ENCODE assay signal across 23 mouse cellular contexts in genomic region chr2:135073014-135073413, GRCm38 (mm10).
DNase-seq lines count a peak whose midpoint lies in the region; TF ChIP-seq lines count a peak whose summit lies in the region.
"Had no signal": no experiment of that assay in that cellular context is flagged by ENCODE, and none has a peak within 500 bp of the region (broad histone marks: within the 10 kb centered on the region; RNA-seq: fewer than 3 reads in every experiment).

No protein-coding gene starts in this region.

- H3K36me3 ChIP-seq in E14TG2a.4 (ENCODE audit: insufficient read depth, low read length): 0 out of 2 replicates have a peak, but pooled peaks cover 6% of the 10 kb centered on the region
- no peaks in the 10 kb centered on the region for H3K36me3 ChIP-seq in ES-E14 (ENCODE audit: control insufficient read depth, insufficient read depth, low read length, poor library complexity, severe bottlenecking)
- H3K36me3 ChIP-seq: forebrain, embryonic 10.5 days; G1E; heart, embryonic 10.5 days; heart, embryonic 13.5 days; hindbrain, embryonic 12.5 days; hindbrain, embryonic 15.5 days had no signal

- H3K9me3 ChIP-seq in E14TG2a.4 (ENCODE audit: low read length) (no peaks in the 10 kb centered on the region), ES-E14 (ENCODE audit: control insufficient read depth, insufficient read depth, low read depth, low read length) (no peaks in the 10 kb centered on the region)
- H3K9me3 ChIP-seq: forebrain, embryonic 10.5 days; forebrain, embryonic 13.5 days; G1E; heart, embryonic 10.5 days; heart, embryonic 13.5 days; hindbrain, embryonic 12.5 days; hindbrain, embryonic 15.5 days had no signal

- DNase-seq in ES-E14 (ENCODE audit: low read depth, low spot score) (peak; percentile 40), ZHBTc4 (ENCODE audit: low read depth, low spot score) (peak; percentile 78)
- DNase-seq in c-Kit-positive CD71-positive TER-119-positive erythroid progenitor cells, embryonic 14.5 days (ENCODE audit: low spot score): no peak
- DNase-seq in left cerebral cortex, postnatal 14 days (ENCODE audit: low spot score in 2 of 2): no peak
- no peak for DNase-seq in heart, postnatal 36 days
- DNase-seq: adrenal gland, adult 2 months; adrenal gland, postnatal 14 days; cerebellum, adult 18-20 months; cerebellum, adult 9-10 months; cerebellum, postnatal 14 days; gastrocnemius, postnatal 10 days; gastrocnemius, postnatal 36 days; heart, adult 2 months; heart, postnatal 14 days; kidney, adult 2 months had no signal

- intact Hi-C loops in left cerebral cortex, postnatal 14 days (cut with DNase I): no loop called here
- intact Hi-C loops in heart, postnatal 36 days (cut with DNase I): no loop called here

- H3K4me1 ChIP-seq in E14TG2a.4 (replicated peaks; ENCODE audit: low read depth, low read length) (peaks cover 45% of the 10 kb centered on the region), ES-E14 (ENCODE audit: control insufficient read depth in 2 of 2, insufficient read depth in 2 of 2, low read length in 2 of 2, poor library complexity in 1 of 2) (peaks cover 2 to 10% of the 10 kb centered on the region in 2 experiments; a peak in 2 of 4 replicates)
- H3K4me1 ChIP-seq: forebrain, embryonic 10.5 days; heart, embryonic 10.5 days; heart, embryonic 13.5 days; hindbrain, embryonic 12.5 days; hindbrain, embryonic 15.5 days had no signal

- H3K4me3 ChIP-seq in E14TG2a.4 (replicated peaks; ENCODE audit: low read length) (peak overlapping the region; percentile 33; the same call in 1 of the 2 replicates), ES-E14 (ENCODE audit: insufficient read depth in 1 of 2, low read depth in 1 of 2, low read length in 2 of 2, poor library complexity in 1 of 2, severe bottlenecking in 1 of 2) (peak overlapping the region in 1 of 2 experiments; percentile 37; a peak in 2 of 4 replicates)
- H3K4me3 ChIP-seq: forebrain, embryonic 10.5 days; forebrain, embryonic 13.5 days; heart, adult 2 months; heart, embryonic 10.5 days; heart, embryonic 13.5 days; hindbrain, embryonic 12.5 days; hindbrain, embryonic 15.5 days had no signal

- no peak overlapping the region for H3K27ac ChIP-seq in ES-E14 (ENCODE audit: insufficient read depth, low read depth, low read length, poor library complexity, severe bottlenecking)
- H3K27ac ChIP-seq: forebrain, embryonic 10.5 days; forebrain, embryonic 13.5 days; heart, adult 2 months; heart, embryonic 10.5 days; heart, embryonic 13.5 days; hindbrain, embryonic 12.5 days; hindbrain, embryonic 15.5 days had no signal

- H3K9ac ChIP-seq in ES-E14 (ENCODE audit: insufficient read depth, low read depth, low read length, poor library complexity, severe bottlenecking): no peak overlapping the region
- H3K9ac ChIP-seq: forebrain, embryonic 13.5 days; heart, embryonic 13.5 days; hindbrain, embryonic 12.5 days; hindbrain, embryonic 15.5 days had no signal

- in situ Hi-C loops in ES-E14 (cut with MboI; ENCODE audit: low sequenced_read_pairs in 2 of 2, unreplicated experiment in 2 of 2): no loop called here

- TF ChIP-seq CTCF in E14TG2a.4 (conservative IDR thresholded peaks at IDR 0.05; ENCODE audit: low read length): no peak

- H3K27me3 ChIP-seq in E14TG2a.4 (ENCODE audit: insufficient read depth, low read length): no peaks in the 10 kb centered on the region
- H3K27me3 ChIP-seq: forebrain, embryonic 13.5 days; heart, embryonic 13.5 days; hindbrain, embryonic 12.5 days; hindbrain, embryonic 15.5 days had no signal

TF ChIP-seq in ES-E14, 5 proteins besides CTCF, POLR2A, EP300 and RAD21:
- no peak for TF ChIP-seq ZNF384 (IDR thresholded peaks at IDR 0.05; ENCODE audit: low read depth, low read length)
- TF ChIP-seq MAFK (IDR thresholded peaks at IDR 0.05; ENCODE audit: insufficient read depth, low read depth, low read length): no peak
- no peak for TF ChIP-seq ZC3H11A (IDR thresholded peaks at IDR 0.05; ENCODE audit: borderline replicate concordance, low read depth, low read length)
- 0 out of 2 replicates have a peak, but pooled peaks have one; percentile 12 for TF ChIP-seq CHD2 (IDR thresholded peaks at IDR 0.05; ENCODE audit: low read depth, low read length)
- no peak for TF ChIP-seq HCFC1 (IDR thresholded peaks at IDR 0.05; ENCODE audit: borderline replicate concordance, insufficient read depth, low read length)

Comparison
In these comparisons a context has a peak if more than half of its experiments do, and no peak if none do; other contexts are left out.
1. DNase-seq: peak in ES-E14 (single experiment) and ZHBTc4 (single experiment); none in c-Kit-positive CD71-positive TER-119-positive erythroid progenitor cells, embryonic 14.5 days (single experiment), left cerebral cortex, postnatal 14 days (0 of 2) and heart, postnatal 36 days (0 of 2).